Mouse (Mus musculus) c-Kit-positive CD71-negative TER-119-negative erythroid progenitor cells, embryonic 14.5 days (primary cell): ENCODE results near the gene CT030661.1.
"Not testable (repeated sequence)": the region's sequence is repeated elsewhere in the genome, so short reads cannot be mapped to it uniquely, and the experiment has no call there.

Experiments used
- DNase-seq: peaks from one replicate; pipeline ENCODE4 v3.0.0-alpha.2; 2013; ENCODE audit warnings: low read depth

Gene CT030661.1

DNA sequence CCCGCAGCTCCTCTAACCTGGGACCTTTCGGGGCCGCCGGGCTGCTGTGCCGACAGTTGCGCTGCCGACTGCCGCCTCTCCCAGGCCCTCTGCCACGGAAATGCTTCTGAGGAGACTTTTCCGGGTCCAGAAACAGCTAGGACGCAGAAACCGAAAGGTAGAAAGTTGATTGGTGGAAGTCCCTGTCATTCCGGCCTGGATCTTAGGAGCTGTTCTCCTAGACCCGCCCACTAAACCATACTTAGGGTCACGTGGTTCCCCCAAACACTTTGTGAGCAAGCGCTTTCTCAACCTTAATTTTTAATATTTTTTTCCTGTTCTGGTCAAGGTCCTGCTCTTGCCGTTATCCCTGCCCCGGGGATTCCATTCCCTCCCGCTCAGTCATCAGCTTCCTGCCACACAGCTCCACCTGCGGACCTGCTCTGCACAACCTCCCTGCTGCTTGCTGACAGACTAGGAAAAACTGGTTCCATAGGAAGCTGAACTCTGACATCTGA, at the start of gene CT030661.1:
CT030661.1 (minus strand) TSS at position 108 of the 497 bp plus-strand sequence.
- peak; percentile 89 for DNase-seq

GRCm38 (mm10) chr17:22363895-22364294, 49.3 kb upstream of the CT030661.1 start:
- DNase-seq: no peak

- DNase-seq: not testable (repeated sequence)
Measured at GRCm38 (mm10) chr17:22361101-22361781, 46.6 kb upstream of the CT030661.1 start, which contains the start of the genes Zfp944 and Zfp758. Zfp944 (minus strand) TSS chr17:22361400. Zfp758 (plus strand) TSS chr17:22361453.

- DNase-seq: no peak
Measured at GRCm38 (mm10) chr17:22360572-22360971, 45.9 kb upstream of the CT030661.1 start.

DNA sequence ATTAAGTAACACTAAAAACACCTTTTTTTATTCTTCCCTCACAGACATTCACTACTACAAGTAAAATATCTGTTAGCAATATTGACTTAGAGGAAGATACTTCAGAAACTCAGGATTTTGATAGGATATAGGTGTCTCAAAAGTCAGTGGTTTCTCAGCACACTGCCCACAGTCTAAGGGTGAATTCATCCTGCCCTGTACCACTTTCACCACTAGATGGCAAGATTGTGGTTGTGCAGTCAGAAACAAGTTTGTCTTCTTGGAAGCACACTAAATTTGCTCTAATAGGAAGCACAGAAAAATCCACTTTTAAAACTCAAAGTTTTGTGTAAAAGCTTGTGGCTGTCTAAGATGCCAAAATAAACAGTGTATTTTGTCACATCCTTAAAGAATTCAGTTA, 38.2 kb upstream of the CT030661.1 start:
- DNase-seq: peak; percentile 40

GRCm38 (mm10) chr17:22315247-22315646, 610 bp upstream of the CT030661.1 start:
- not testable (repeated sequence) for DNase-seq

DNA sequence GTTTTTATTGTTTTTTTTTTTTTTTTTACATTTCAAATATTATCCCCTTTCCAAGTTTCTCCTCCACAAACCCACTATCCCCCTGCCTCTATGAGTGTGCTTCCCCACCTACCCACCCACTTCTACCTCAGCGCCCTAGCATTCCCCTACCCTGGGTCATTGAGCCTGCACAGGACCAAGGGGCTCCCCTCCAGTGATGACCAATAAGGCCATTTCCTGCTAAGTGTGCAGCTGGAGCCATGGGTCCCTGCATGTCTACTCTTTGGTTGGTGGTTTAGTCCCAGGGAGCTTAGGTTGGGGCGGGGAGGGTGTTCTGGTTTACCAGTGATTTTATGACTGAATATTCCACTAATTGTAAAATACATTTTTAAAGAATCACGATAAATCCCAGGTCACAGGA, 418 bp downstream of the CT030661.1 start:
- not testable (repeated sequence) for DNase-seq
